Mouse (Mus musculus): Measurements from ENCODE around the gene Sec31a. TPM values are rescaled to one million over a fixed set of nuclear protein-coding genes. Genes with fewer than 3 reads are reported as not detected.

Sec31a gene
- polyA plus RNA-seq, 1 experiment from 2014 or later = 247 TPM

GRCm38 (mm10) chr5:100315646-100316045, 100.4 kb downstream of the Sec31a start:
- Histone ChIP-seq H3K4me1 (ENCODE audit: control insufficient read depth, insufficient read depth, low read length) (0 out of 2 replicates have a peak, but pooled peaks cover 3% of the 10 kb centered on the region), H3K9me3 (ENCODE audit: control insufficient read depth, low read length) (no peaks in the 10 kb centered on the region), H3K36me3 (ENCODE audit: control insufficient read depth, insufficient read depth, low read length) (no peaks in the 10 kb centered on the region), H3K4me2 (ENCODE audit: low read depth, low read length) (no peak overlapping the region), H3K4me3 (ENCODE audit: low read depth, low read length) (no peak overlapping the region), H3K9ac (ENCODE audit: low read depth, low read length) (no peak overlapping the region), H3K27ac (replicated peaks; ENCODE audit: low read depth, low read length) (no peak overlapping the region), H3K27me3 (replicated peaks; ENCODE audit: control insufficient read depth, insufficient read depth, low read length) (no peaks in the 10 kb centered on the region; the same call in 1 of the 2 replicates)
- DNase-seq (ENCODE audit: low spot score) (no peak), ATAC-seq (ENCODE audit: low read depth) (no peak)
- WGBS = 42% methylated on average over 3 of the region's 3 CpGs

DNA sequence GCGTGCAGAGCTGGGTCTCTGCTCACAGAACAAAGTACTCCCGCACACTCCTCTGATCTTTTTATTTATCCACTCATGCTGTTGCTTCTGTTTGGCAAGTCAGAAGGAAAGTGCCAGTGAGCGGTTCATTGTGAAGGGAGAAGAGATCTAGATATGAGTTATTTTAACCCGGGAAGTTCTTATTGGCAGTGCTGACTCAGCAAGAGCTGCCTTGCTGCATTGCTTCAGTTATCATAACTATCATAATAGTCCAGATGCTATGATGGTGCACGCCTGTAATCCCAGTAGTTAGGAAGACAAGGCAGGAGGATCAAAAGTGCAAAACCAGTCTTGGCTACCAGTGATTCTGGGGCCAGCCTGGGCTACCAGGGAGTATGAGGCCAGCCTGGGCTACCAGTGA, 103.6 kb downstream of the Sec31a start:
- ATAC-seq (ENCODE audit: low read depth) (no peak), DNase-seq (ENCODE audit: low spot score) (no peak)
- Histone ChIP-seq H3K4me1 (ENCODE audit: control insufficient read depth, insufficient read depth, low read length) (0 out of 2 replicates have a peak, but pooled peaks cover 3% of the 10 kb centered on the region), H3K9me3 (ENCODE audit: control insufficient read depth, low read length) (no peaks in the 10 kb centered on the region), H3K4me2 (ENCODE audit: low read depth, low read length) (no peak overlapping the region), H3K36me3 (ENCODE audit: control insufficient read depth, insufficient read depth, low read length) (no peaks in the 10 kb centered on the region), H3K27ac (replicated peaks; ENCODE audit: low read depth, low read length) (no peak overlapping the region), H3K27me3 (replicated peaks; ENCODE audit: control insufficient read depth, insufficient read depth, low read length) (no peaks in the 10 kb centered on the region; the same call in 1 of the 2 replicates), H3K4me3 (ENCODE audit: low read depth, low read length) (no peak overlapping the region), H3K9ac (ENCODE audit: low read depth, low read length) (no peak overlapping the region)
- WGBS = 86% methylated on average over 5 of the region's 5 CpGs

Other genes starting within 250 kb of the Sec31a start
- 12.3 and 12.5 TPM in 2 replicates for gene Lin54, start 84.4 kb upstream of the Sec31a start, polyA plus RNA-seq (2014; fragmentation: Nextera tagmentation; extraction: Ambion mirVana)
- 178 and 188 TPM in 2 replicates for gene Cops4, start 102.1 kb upstream of the Sec31a start, polyA plus RNA-seq (2014; fragmentation: Nextera tagmentation; extraction: Ambion mirVana)
- 8.6 TPM in 2 replicates for gene Plac8, start 156.0 kb upstream of the Sec31a start, polyA plus RNA-seq (2014; fragmentation: Nextera tagmentation; extraction: Ambion mirVana)

Data from embryonic facial prominence, embryonic 14.5 days (tissue).